Mouse (Mus musculus): ENCODE results near the gene Fshr.
"Not testable (repeated sequence)": the region's sequence is repeated elsewhere in the genome, so short reads cannot be mapped to it uniquely, and the experiment has no call there.

Gene Fshr

GRCm38 (mm10) chr17:89200575-89200974 lies at the start of gene Fshr:
TSS of gene Fshr (minus strand) at chr17:89200675.
- DNase-seq: no peak

GRCm38 (mm10) chr17:89202181-89202580 lies 1.7 kb upstream of the Fshr start:
- DNase-seq: no peak

- no peak for DNase-seq
Measured at GRCm38 (mm10) chr17:89173545-89173944, 26.9 kb downstream of the Fshr start.

GRCm38 (mm10) chr17:89164773-89165172 lies 35.7 kb downstream of the Fshr start:
- no peak for DNase-seq

- no peak for DNase-seq
Measured at GRCm38 (mm10) chr17:89162475-89162874, 38.0 kb downstream of the Fshr start.

- DNase-seq: not testable (repeated sequence)
Measured at GRCm38 (mm10) chr17:89159343-89159742, 41.1 kb downstream of the Fshr start.

GRCm38 (mm10) chr17:89144806-89145205 lies 55.7 kb downstream of the Fshr start:
- DNase-seq: no peak

- no peak for DNase-seq
Measured at GRCm38 (mm10) chr17:89120023-89120422, 80.5 kb downstream of the Fshr start.

GRCm38 (mm10) chr17:89119250-89119649 lies 81.2 kb downstream of the Fshr start:
- DNase-seq: no peak

GRCm38 (mm10) chr17:89113944-89114343 lies 86.5 kb downstream of the Fshr start:
- no peak for DNase-seq

GRCm38 (mm10) chr17:89100719-89101350 lies 99.6 kb downstream of the Fshr start:
- no peak for DNase-seq

- DNase-seq: not testable (repeated sequence)
Measured at GRCm38 (mm10) chr17:89099733-89100132, 100.7 kb downstream of the Fshr start.

- no peak for DNase-seq
Measured at GRCm38 (mm10) chr17:89089692-89090475, 110.6 kb downstream of the Fshr start.

- DNase-seq: no peak
Measured at GRCm38 (mm10) chr17:89082897-89083296, 117.6 kb downstream of the Fshr start.

- DNase-seq: no peak
Measured at GRCm38 (mm10) chr17:89079706-89080105, 120.8 kb downstream of the Fshr start.

GRCm38 (mm10) chr17:89064327-89065095 lies 136.0 kb downstream of the Fshr start:
- DNase-seq: no peak

GRCm38 (mm10) chr17:89062348-89062949 lies 138.0 kb downstream of the Fshr start:
- no peak for DNase-seq

- no peak for DNase-seq
Measured at GRCm38 (mm10) chr17:89051031-89051563, 149.4 kb downstream of the Fshr start.

GRCm38 (mm10) chr17:89049071-89049470 lies 151.4 kb downstream of the Fshr start:
- DNase-seq: no peak

- no peak for DNase-seq
Measured at GRCm38 (mm10) chr17:89046016-89046415, 154.5 kb downstream of the Fshr start.

GRCm38 (mm10) chr17:89036723-89037122 lies 163.8 kb downstream of the Fshr start:
- no peak for DNase-seq

- DNase-seq: no peak
Measured at GRCm38 (mm10) chr17:89036049-89036448, 164.4 kb downstream of the Fshr start.

- no peak for DNase-seq
Measured at GRCm38 (mm10) chr17:89034627-89035026, 165.8 kb downstream of the Fshr start.

Data from kidney, postnatal 36 days (tissue).